Mouse (Mus musculus) thymus, adult 2 months (tissue): ENCODE data around the gene Adipor2.

Experiments used
- CTCF ChIP-seq: fragments of 200-500 bp; IDR thresholded peaks from 2 replicates; pipeline ENCODE4 v1.5.1; 2012; ENCODE audit warnings: mild to moderate bottlenecking, control low read depth, low read length, moderate library complexity, borderline replicate concordance; ENCODE audit not compliant: control insufficient read depth, poor library complexity, insufficient read depth; ENCODE audit errors: extremely low read depth
- POLR2A ChIP-seq: fragments of 200-500 bp; IDR thresholded peaks from 2 replicates; pipeline ENCODE4 v1.6.1; 2012; ENCODE audit warnings: mild to moderate bottlenecking, low read length, control low read depth, moderate library complexity; ENCODE audit not compliant: control insufficient read depth, poor library complexity, insufficient read depth; ENCODE audit errors: extremely low read depth

DNA sequence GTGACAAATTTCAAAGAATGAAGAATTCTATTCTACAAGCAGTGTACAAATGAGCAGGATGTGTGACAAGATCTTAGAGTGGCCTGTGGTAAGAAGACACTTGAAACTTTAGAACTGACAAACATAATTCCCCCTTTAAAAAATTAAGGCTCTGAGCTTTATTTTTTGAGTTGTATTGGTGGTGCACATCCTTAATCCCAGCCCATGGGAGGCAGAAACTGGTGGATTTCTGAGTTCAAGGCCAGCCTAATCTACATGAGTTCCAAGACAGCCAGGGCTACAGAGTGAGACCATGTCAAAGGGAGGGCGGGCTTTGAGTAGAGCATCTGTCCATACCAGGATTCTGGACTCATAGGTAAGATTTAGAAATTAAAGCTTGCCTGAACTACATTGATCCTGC is 30.7 kb downstream of the Adipor2 start:
- no peak for TF ChIP-seq POLR2A
- no peak for TF ChIP-seq CTCF
